Mouse (Mus musculus) midbrain, embryonic 15.5 days (tissue): ENCODE measurements around the gene Cyp2b9. TPM values are rescaled to one million over a fixed set of nuclear protein-coding genes. Genes with fewer than 3 reads are reported as not detected.
"Not testable (repeated sequence)": the region's sequence is repeated elsewhere in the genome, so short reads cannot be mapped to it uniquely, and the experiment has no call there.

ENCODE experiments used
- ATAC-seq: fragments of 200-750 bp; cut with Nextera tagmentation; replicated peaks from 2 replicates; pipeline ENCODE4 v1.8.0; 2017; ENCODE audit warnings: moderate TSS enrichment
- H3K27ac ChIP-seq: fragments of 300-500 bp; sonication (generic); 2 replicates; pipeline ENCODE4 v1.5.1; 2015; ENCODE audit warnings: mild to moderate bottlenecking, inconsistent platforms
- H3K27me3 ChIP-seq: fragments of 300-500 bp; sonication (generic); replicated peaks from 2 replicates; pipeline ENCODE4 v1.6.1; 2015; ENCODE audit warnings: inconsistent platforms
- H3K36me3 ChIP-seq: fragments of 300-500 bp; sonication (generic); replicated peaks from 2 replicates; pipeline ENCODE4 v1.6.1; 2015; ENCODE audit warnings: inconsistent platforms
- H3K4me1 ChIP-seq: fragments of 300-500 bp; sonication (generic); 2 replicates; pipeline ENCODE4 v1.6.1; 2015; ENCODE audit warnings: inconsistent platforms
- H3K4me2 ChIP-seq: fragments of 300-500 bp; sonication (generic); 2 replicates; pipeline ENCODE4 v1.6.1; 2015; ENCODE audit warnings: inconsistent platforms, mild to moderate bottlenecking, moderate library complexity
- H3K4me3 ChIP-seq: fragments of 300-500 bp; sonication (generic); 2 replicates; pipeline ENCODE4 v1.5.1; 2015; ENCODE audit warnings: mild to moderate bottlenecking, inconsistent platforms
- H3K9ac ChIP-seq: fragments of 300-500 bp; sonication (generic); 2 replicates; pipeline ENCODE4 v1.6.1; 2015; ENCODE audit warnings: mild to moderate bottlenecking, inconsistent platforms
- H3K9me3 ChIP-seq: fragments of 300-500 bp; sonication (generic); 2 replicates; pipeline ENCODE4 v1.6.1; 2016; ENCODE audit warnings: inconsistent platforms
- WGBS: fragments of 180-500 bp; shearing (Covaris S2); methylation state at CpG from one replicate; pipeline ENCODE4 v1.1.7; 2015; ENCODE audit warnings: mixed read lengths; 5-methylcytosine and 5-hydroxymethylcytosine counted together
- polyA plus RNA-seq: library from polyadenylated mRNA; unstranded; fragments of >200 nt; fragmentation: Nextera tagmentation; extraction: Ambion mirVana; gene quantifications from 2 replicates; pipeline ENCODE4 v1.2.1, GENCODE M21; 2015

The Cyp2b9 gene
- polyA plus RNA-seq = not detected in 2 replicates

DNA sequence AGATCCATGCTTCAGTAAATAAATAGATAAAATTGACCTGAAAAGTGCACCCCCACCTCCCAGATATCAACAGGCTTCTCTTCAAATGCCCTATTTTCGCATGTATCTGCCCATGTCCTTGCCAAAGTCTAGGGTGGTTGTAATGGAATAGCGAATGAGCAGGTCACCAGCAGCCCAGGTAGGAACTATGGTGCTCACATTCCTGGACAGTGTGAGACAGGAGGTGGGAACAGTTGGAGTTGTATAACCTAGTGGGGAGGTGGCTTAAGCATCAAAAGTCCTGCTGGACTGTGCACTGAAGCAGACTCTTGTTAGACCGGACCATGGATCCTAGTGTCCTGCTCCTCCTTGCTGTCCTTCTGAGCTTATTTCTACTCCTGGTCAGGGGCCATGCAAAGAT is at the start of gene Cyp2b9:
Gene Cyp2b9 (plus strand): TSS at position 301 of the 400 bp plus-strand sequence.
- not testable (repeated sequence) for H3K4me3 ChIP-seq, ATAC-seq, H3K36me3 ChIP-seq, H3K4me1 ChIP-seq, H3K9me3 ChIP-seq, H3K27me3 ChIP-seq, H3K27ac ChIP-seq, H3K9ac ChIP-seq, H3K4me2 ChIP-seq
- WGBS = 77% methylated on average over 3 of the region's 3 CpGs

DNA sequence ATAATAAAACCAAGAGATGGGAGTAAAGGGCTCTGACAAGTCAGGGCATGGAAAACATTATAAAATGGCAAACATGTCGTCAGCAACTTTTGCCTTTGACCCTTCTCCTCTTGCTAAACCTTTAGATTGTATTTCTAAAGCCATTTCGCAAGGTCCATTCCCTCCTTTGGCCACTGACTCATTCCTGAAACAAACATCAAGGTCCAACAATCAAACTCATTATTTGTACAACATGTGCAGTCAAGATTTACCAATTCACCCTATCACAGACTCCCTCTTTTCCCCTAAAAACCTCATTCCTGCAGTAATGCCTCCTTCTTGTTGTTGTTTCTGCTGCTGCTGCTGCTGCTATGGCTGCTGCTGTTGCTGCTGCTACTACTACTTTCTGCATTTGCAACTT is 33.6 kb upstream of the Cyp2b9 start:
- not testable (repeated sequence) for H3K36me3 ChIP-seq, H3K4me1 ChIP-seq, H3K9ac ChIP-seq, H3K27ac ChIP-seq, H3K4me2 ChIP-seq, H3K9me3 ChIP-seq, ATAC-seq, H3K27me3 ChIP-seq, H3K4me3 ChIP-seq
- WGBS = no CpG with 5 or more reads among the region's 2 CpGs

DNA sequence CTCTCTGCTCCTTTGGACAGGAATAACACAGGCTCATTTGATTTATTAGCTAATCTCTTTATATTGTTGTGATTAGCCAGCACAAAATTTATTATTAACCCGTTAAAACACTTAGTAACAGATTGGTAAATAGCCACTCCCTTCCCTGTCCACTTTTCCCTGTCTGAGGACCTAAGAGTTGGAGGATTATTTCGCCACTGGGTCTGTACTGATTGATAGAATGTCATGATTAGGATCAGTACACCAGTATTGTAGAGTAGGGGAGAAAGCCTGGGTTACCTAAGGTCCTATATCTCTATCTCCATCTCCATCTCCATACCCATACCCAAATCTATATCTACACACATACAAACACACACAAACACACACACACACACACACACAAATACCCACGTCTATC is 29.6 kb upstream of the Cyp2b9 start:
- H3K27ac ChIP-seq, H3K4me3 ChIP-seq, H3K36me3 ChIP-seq, ATAC-seq, H3K4me1 ChIP-seq, H3K9me3 ChIP-seq, H3K9ac ChIP-seq, H3K27me3 ChIP-seq, H3K4me2 ChIP-seq: not testable (repeated sequence)
- WGBS = 43% methylated on average over 1 of the region's 3 CpGs

DNA sequence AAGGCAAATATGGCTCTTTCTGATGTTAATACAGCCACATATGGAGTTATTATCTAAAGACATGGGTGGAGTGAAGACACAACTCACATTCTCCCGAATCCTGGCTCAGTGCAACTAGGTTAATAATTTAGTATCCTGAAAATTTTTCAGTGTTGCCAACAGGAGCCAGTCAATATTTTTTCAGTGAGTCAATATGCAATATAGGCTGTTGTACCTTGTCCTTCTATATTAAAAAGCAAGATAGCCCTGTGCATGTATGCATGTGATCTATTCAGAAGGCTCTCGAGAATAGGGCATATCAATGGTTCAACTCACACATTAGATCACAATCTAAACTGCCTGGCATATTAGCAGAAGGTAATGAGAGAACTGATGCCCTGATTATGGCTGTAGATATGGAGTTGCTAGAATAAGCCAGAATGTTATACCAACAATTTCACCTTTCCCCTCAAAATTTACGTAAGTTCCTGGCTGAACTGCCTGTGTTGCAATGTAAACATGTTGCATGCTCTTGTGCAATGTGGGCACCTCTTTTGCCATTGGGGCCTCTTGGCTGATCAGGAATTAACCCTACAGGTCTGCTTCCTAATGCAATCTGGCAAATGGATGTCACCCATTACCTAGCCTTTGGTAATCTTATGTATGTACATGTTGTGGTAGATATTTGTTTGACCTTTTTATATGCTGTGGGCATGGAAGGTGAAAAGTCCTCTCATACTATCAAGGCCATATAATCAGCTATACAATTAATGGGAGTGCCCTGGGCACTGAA is 4.3 kb upstream of the Cyp2b9 start:
- H3K4me1 ChIP-seq, H3K27me3 ChIP-seq, H3K4me3 ChIP-seq, H3K4me2 ChIP-seq, H3K9ac ChIP-seq, H3K9me3 ChIP-seq, ATAC-seq, H3K27ac ChIP-seq, H3K36me3 ChIP-seq: not testable (repeated sequence)
- WGBS = 66% methylated on average over 2 of the region's 3 CpGs

DNA sequence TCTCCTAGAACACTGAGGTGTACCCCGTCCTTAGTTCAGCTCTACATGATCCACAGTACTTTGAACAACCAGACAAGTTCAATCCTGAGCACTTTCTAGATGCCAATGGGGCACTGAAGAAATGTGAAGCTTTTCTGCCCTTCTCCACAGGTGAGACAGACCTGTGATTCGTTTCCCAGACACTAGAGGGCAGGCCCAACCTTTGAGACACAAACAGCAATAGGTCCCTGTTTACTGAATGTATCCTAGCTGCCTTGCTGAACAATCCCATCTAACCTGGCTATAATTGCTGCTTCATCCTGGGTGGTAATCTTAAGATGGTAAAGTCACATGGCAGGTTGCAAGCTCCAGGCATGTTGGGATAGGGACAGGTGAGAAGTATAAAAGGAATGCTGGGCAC is 27.9 kb downstream of the Cyp2b9 start:
- Histone ChIP-seq H3K4me1 (no peaks in the 10 kb centered on the region), H3K4me2 (no peak overlapping the region), H3K4me3 (no peak overlapping the region), H3K9me3 (peaks cover 9% of the 10 kb centered on the region), H3K9ac (no peak overlapping the region), H3K36me3 (no peaks in the 10 kb centered on the region), H3K27me3 (no peaks in the 10 kb centered on the region), H3K27ac (no peak overlapping the region)
- no peak for ATAC-seq
- WGBS = 24% methylated on average over 2 of the region's 2 CpGs

DNA sequence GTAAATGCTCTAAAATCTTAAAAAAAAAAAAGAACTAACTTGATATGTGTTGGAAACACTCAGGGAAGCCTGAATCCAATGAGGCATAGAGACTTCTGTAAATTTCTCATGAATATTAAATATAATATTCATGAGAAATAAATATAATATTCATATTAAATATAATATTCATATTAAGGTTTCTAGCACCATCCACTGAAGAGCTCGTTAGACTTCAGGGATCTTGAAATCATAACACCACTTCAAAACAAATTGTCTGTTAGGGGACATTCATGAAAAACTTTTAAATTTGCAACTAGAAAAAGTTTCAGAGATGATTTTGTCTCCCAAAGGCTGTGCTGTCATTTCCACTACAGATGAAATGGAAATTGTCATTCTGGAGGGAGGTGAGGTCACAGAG is 86.8 kb downstream of the Cyp2b9 start, which contains the start of gene Vmn1r184:
Gene Vmn1r184 (plus strand): TSS at position 301 of the 400 bp plus-strand sequence.
- H3K9me3 ChIP-seq = not testable (repeated sequence)
- WGBS = 83% methylated on average over 1 of the region's 1 CpGs

More for the DNA sequence above, 86.8 kb downstream of the Cyp2b9 start, which contains the start of gene Vmn1r184:
- H3K4me1 ChIP-seq, ATAC-seq, H3K27ac ChIP-seq, H3K9ac ChIP-seq, H3K27me3 ChIP-seq, H3K4me3 ChIP-seq, H3K4me2 ChIP-seq, H3K36me3 ChIP-seq: not testable (repeated sequence)

Other genes with a start within 250 kb of the Cyp2b9 start
- not detected in 2 replicates for gene Cyp2b13, start 111.9 kb upstream of the Cyp2b9 start, polyA plus RNA-seq
- gene Vmn1r184, start 86.9 kb downstream of the Cyp2b9 start, polyA plus RNA-seq = not detected in 2 replicates
- gene Cyp2a4, start 133.8 kb downstream of the Cyp2b9 start, polyA plus RNA-seq = not detected in 2 replicates
- not detected in 2 replicates for gene Nlrp9c, start 230.3 kb downstream of the Cyp2b9 start, polyA plus RNA-seq